Mouse (Mus musculus): ENCODE results near the gene Kirrel3.

Kirrel3 gene

GRCm38 (mm10) chr9:34604931-34605330 is 119.2 kb downstream of the Kirrel3 start:
- no peak for DNase-seq

- no peak for DNase-seq
These were observed 119.8 kb downstream of the Kirrel3 start for GRCm38 (mm10) chr9:34605486-34605885.

GRCm38 (mm10) chr9:34607976-34608375 is 122.3 kb downstream of the Kirrel3 start:
- no peak for DNase-seq

GRCm38 (mm10) chr9:34612886-34613769 is 127.4 kb downstream of the Kirrel3 start:
- no peak for DNase-seq

- DNase-seq = no peak
These were observed 132.4 kb downstream of the Kirrel3 start for GRCm38 (mm10) chr9:34618099-34618498.

GRCm38 (mm10) chr9:34619913-34620312 is 134.2 kb downstream of the Kirrel3 start:
- no peak for DNase-seq

- no peak for DNase-seq
These were observed 137.8 kb downstream of the Kirrel3 start for GRCm38 (mm10) chr9:34623526-34623925.

- DNase-seq = no peak
These were observed 138.3 kb downstream of the Kirrel3 start for GRCm38 (mm10) chr9:34624021-34624420.

GRCm38 (mm10) chr9:34628841-34629240 is 143.1 kb downstream of the Kirrel3 start:
- DNase-seq = no peak

GRCm38 (mm10) chr9:34635696-34636095 is 150.0 kb downstream of the Kirrel3 start:
- no peak for DNase-seq

- no peak for DNase-seq
These were observed 158.2 kb downstream of the Kirrel3 start for GRCm38 (mm10) chr9:34643917-34644316.

GRCm38 (mm10) chr9:34644392-34644791 is 158.7 kb downstream of the Kirrel3 start:
- DNase-seq = no peak

- no peak for DNase-seq
These were observed 161.1 kb downstream of the Kirrel3 start for GRCm38 (mm10) chr9:34646831-34647230.

GRCm38 (mm10) chr9:34652278-34652677 is 166.6 kb downstream of the Kirrel3 start:
- no peak for DNase-seq

- no peak for DNase-seq
These were observed 167.4 kb downstream of the Kirrel3 start for GRCm38 (mm10) chr9:34653141-34653540.

- DNase-seq = no peak
These were observed 174.9 kb downstream of the Kirrel3 start for GRCm38 (mm10) chr9:34660566-34660965.

- no peak for DNase-seq
These were observed 177.7 kb downstream of the Kirrel3 start for GRCm38 (mm10) chr9:34663412-34663811.

- DNase-seq = peak; percentile 7
These were observed 179.9 kb downstream of the Kirrel3 start for GRCm38 (mm10) chr9:34665361-34666129.

GRCm38 (mm10) chr9:34667182-34667581 is 181.5 kb downstream of the Kirrel3 start:
- DNase-seq = no peak

GRCm38 (mm10) chr9:34670906-34671305 is 185.2 kb downstream of the Kirrel3 start:
- DNase-seq = no peak

- DNase-seq = no peak
These were observed 201.1 kb downstream of the Kirrel3 start for GRCm38 (mm10) chr9:34686798-34687197.

- DNase-seq = no peak
These were observed 202.7 kb downstream of the Kirrel3 start for GRCm38 (mm10) chr9:34688358-34688757.

- DNase-seq = no peak
These were observed 203.7 kb downstream of the Kirrel3 start for GRCm38 (mm10) chr9:34689375-34689774.

- DNase-seq = no peak
These were observed 210.0 kb downstream of the Kirrel3 start for GRCm38 (mm10) chr9:34695646-34696045.
